Mouse (Mus musculus) stomach, postnatal 0 days (tissue): Measurements from ENCODE around the gene Rps6kb2.

ENCODE experiments used
- CTCF ChIP-seq: IDR thresholded peaks from 2 replicates; pipeline ENCODE4 v1.5.1; 2016; ENCODE audit warnings: antibody characterized with exemption, low read depth, mild to moderate bottlenecking, moderate library complexity
- EP300 ChIP-seq: optimal IDR thresholded peaks from 2 replicates; pipeline ENCODE3; 2016; ENCODE audit warnings: antibody characterized with exemption

- TF ChIP-seq CTCF (no peak), EP300 (no peak)
Measured at GRCm38 (mm10) chr19:4139446-4139845, 23.7 kb downstream of the Rps6kb2 start, which contains the start of gene Gpr152.
